Mouse (Mus musculus) gonadal fat pad, adult 2 months (tissue): ENCODE results near the gene Papss1. TPM values are rescaled to one million over a fixed set of nuclear protein-coding genes. Genes with fewer than 3 reads are reported as not detected.

Source experiments
- DNase-seq: peaks from one replicate; pipeline ENCODE4 v3.0.0-alpha.2; 2012; ENCODE audit warnings: low read depth
- polyA plus RNA-seq: library from polyadenylated mRNA; depleted of rRNA; stranded (reverse); fragments of >200 nt; gene quantifications from 2 replicates; pipeline ENCODE4 v1.2.3, GENCODE M21; 2012; rRNA removed

Papss1 gene
- polyA plus RNA-seq, 1 experiment, result 97.0 TPM

GRCm38 (mm10) chr3:131634091-131634490, 69.5 kb downstream of the Papss1 start:
- no peak for DNase-seq

GRCm38 (mm10) chr3:131636126-131636525, 71.6 kb downstream of the Papss1 start:
- no peak for DNase-seq

GRCm38 (mm10) chr3:131637008-131637407, 72.4 kb downstream of the Papss1 start:
- no peak for DNase-seq

- no peak for DNase-seq
Observed at GRCm38 (mm10) chr3:131637664-131638063, 73.1 kb downstream of the Papss1 start.

GRCm38 (mm10) chr3:131638216-131638615, 73.6 kb downstream of the Papss1 start:
- DNase-seq, result no peak

GRCm38 (mm10) chr3:131642681-131643292, 78.2 kb downstream of the Papss1 start:
- no peak for DNase-seq

- no peak for DNase-seq
Observed at GRCm38 (mm10) chr3:131645203-131645602, 80.6 kb downstream of the Papss1 start.

- peak; percentile 30 for DNase-seq
Observed at GRCm38 (mm10) chr3:131654366-131654765, 89.8 kb downstream of the Papss1 start.

GRCm38 (mm10) chr3:131656032-131656431, 91.5 kb downstream of the Papss1 start:
- DNase-seq, result no peak

GRCm38 (mm10) chr3:131660126-131660525, 95.6 kb downstream of the Papss1 start:
- DNase-seq, result no peak

GRCm38 (mm10) chr3:131660629-131661028, 96.1 kb downstream of the Papss1 start:
- DNase-seq, result no peak

GRCm38 (mm10) chr3:131662589-131663148, 98.1 kb downstream of the Papss1 start:
- DNase-seq, result no peak

GRCm38 (mm10) chr3:131669910-131670309, 105.3 kb downstream of the Papss1 start:
- DNase-seq, result no peak

GRCm38 (mm10) chr3:131686106-131686505, 121.5 kb downstream of the Papss1 start:
- DNase-seq, result no peak

- DNase-seq, result no peak
Observed at GRCm38 (mm10) chr3:131689949-131690348, 125.4 kb downstream of the Papss1 start.

- DNase-seq, result no peak
Observed at GRCm38 (mm10) chr3:131690543-131690942, 126.0 kb downstream of the Papss1 start.

GRCm38 (mm10) chr3:131691202-131691601, 126.6 kb downstream of the Papss1 start:
- no peak for DNase-seq

Other genes with a start within 250 kb of the Papss1 start
- gene Sgms2, start 73.4 kb upstream of the Papss1 start, polyA plus RNA-seq, result 15.0 and 21.5 TPM in 2 replicates